Mouse (Mus musculus) small intestine, adult 2 months (tissue): Measurements from ENCODE around the gene Kcnip1.

Experiments
- CTCF ChIP-seq: fragments of 200-500 bp; IDR thresholded peaks from 2 replicates; pipeline ENCODE4 v1.5.1; 2012; ENCODE audit warnings: low read depth, mild to moderate bottlenecking, control low read depth, inconsistent platforms, low read length, moderate library complexity, mixed read lengths; ENCODE audit not compliant: insufficient replicate concordance, insufficient read length; ENCODE audit errors: extremely low read depth
- POLR2A ChIP-seq: fragments of 200-500 bp; IDR thresholded peaks from 2 replicates; pipeline ENCODE4 v1.6.1; 2012; ENCODE audit warnings: low read depth, mild to moderate bottlenecking, control low read depth, inconsistent platforms, low read length, moderate library complexity

GRCm38 (mm10) chr11:33772615-33773141, 220.3 kb downstream of the Kcnip1 start:
- no peak for TF ChIP-seq POLR2A
- TF ChIP-seq CTCF: no peak
